Mouse (Mus musculus) adrenal gland, postnatal 10 days (tissue): Measurements from ENCODE around the gene Fam20a. TPM values are rescaled to one million over a fixed set of nuclear protein-coding genes. Genes with fewer than 3 reads are reported as not detected.

Experiments used
- DNase-seq: peaks from one replicate; pipeline ENCODE4 v3.0.0; 2021; ENCODE audit warnings: mixed read lengths
- total RNA-seq, 2 experiments: library from RNA; stranded (reverse); gene quantifications; 2 replicates each; pipeline ENCODE4 v1.2.3; 2021

Fam20a gene
- total RNA-seq, 2 experiments from 2014 or later = 9.8 to 14.5 TPM

- DNase-seq = no peak
Measured at GRCm38 (mm10) chr11:109716981-109717380, 5.1 kb downstream of the Fam20a start.

DNA sequence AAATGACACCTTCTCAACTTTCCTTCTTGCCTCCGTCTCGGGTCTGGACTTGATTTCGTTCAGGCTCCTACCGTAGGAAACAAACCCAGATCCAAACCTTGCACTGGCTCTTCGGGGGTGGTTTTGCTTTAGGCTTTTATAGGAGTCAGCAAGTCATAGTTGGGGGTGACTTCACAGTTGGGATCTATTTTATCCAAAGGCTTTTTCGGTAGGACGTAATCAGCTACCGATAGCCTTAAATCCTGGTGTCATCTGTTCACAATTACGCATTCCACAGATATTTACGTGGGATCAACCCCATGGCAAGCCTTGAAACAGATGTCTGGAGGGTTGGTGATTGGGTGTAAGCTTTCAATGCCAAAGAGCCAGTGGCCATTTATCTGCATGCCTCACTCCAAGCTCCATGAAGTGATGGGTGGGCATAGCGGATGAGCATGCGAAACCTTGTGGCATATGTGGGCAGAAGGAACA is 6.7 kb downstream of the Fam20a start:
- DNase-seq = no peak

DNA sequence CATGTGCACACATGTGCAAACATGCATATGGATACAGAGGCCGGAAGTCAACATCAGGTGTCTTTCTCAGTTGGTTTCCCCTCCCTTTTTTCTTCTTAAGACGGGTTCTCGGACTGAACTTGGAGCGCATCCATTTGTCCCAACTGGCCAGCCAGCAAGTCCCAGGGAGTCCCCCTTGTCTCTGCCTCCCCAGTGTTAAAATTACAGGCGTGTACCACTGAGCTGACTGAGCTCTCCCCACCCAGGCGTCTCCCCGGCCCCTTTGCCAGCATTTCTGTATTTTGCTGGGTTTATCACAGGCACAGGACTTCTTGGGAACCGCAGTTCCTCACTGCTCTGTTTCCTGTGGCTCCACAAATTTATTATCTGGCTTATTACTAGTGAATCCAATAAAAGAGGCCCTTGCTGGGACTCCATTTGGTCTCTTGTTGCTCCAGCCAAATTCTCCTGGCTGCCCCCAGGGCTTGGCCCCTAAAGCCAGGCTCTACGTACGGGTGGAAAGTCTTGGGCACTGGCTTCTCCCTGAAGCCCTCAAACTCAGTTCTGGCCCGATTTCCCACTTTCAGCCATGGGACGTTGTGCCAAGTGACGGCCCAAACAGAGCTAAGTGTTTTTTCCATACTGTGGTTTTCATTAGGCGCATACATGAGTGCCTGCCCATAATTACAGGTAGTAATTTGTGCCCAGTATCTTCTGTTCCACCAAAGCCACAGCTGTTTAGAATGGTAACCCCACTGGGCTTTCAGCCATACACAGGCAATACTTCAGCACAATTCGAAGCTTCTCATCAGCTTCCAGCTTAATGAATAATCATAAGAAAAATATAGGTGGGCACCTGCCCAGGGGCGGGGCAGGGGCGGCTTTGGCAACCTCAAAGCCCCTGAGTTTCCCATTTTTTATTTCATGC is 7.5 kb downstream of the Fam20a start:
- DNase-seq = no peak

DNA sequence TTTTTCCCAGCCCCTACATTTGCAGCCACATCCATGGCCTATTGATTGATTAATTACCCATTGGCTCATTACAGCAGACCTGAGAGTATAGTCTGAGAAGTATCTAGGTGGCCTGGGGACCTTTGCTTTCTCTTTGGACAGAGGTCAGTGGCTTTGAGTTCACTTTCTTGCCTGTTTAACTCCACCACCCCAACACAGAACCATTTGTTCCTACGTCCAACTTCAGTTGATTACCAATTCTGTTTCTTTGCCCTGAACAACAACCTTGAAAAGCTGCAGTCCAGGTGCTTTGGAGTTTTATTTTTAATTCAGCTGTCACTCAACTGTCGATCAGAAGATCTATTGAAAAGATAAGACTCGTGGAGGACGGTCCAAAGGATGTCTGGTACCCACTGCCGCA is 12.6 kb downstream of the Fam20a start:
- no peak for DNase-seq

GRCm38 (mm10) chr11:109708786-109709185 is 13.3 kb downstream of the Fam20a start:
- DNase-seq = no peak

- no peak for DNase-seq
Measured at GRCm38 (mm10) chr11:109707442-109707841, 14.6 kb downstream of the Fam20a start.

- DNase-seq = no peak
Measured at GRCm38 (mm10) chr11:109706586-109706985, 15.5 kb downstream of the Fam20a start.

GRCm38 (mm10) chr11:109706055-109706412 is 16.0 kb downstream of the Fam20a start:
- peak; percentile 57 for DNase-seq

- no peak for DNase-seq
Measured at GRCm38 (mm10) chr11:109705336-109706054, 16.6 kb downstream of the Fam20a start.

DNA sequence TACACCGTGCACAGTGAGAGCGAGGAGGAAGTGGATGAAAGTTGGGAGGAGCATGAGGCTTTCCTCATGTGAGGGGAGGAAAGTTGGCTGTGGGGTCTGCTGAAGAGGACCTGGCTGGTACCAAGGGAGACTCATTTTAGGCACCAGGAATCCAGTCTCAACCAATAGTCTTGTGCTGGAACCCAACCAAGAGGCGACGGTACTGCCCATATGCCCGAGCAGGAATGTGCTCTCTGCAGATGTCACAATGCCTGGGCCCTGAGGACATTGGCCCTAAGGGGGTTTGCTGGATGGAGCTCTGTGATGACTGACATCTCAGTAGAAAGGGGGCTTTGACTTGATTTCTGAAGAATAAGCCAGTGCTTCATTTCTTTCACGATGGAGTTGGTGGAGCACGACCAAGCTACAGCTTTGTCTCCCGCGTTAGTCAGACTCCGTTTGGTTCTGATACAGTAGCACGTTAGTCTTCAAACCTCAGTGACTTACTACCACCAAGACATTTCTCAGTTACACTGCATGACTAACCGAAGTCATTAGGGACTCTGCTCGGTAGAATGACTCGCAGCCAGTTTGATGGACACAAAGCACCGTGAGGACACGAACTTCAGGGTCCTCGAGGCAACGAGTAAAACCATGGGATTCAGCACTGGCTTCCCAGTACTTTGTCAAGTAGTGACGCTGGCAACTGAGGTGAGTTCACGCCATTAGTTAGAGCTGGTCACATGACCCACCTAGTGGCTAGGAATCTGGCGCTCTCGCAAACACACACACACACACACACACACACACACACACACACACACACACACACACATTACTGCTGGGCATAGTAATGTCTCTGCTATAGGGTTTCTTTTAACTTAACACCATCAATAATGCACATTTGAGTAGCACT is 17.5 kb downstream of the Fam20a start:
- no peak for DNase-seq

GRCm38 (mm10) chr11:109703845-109704244 is 18.2 kb downstream of the Fam20a start:
- no peak for DNase-seq

DNA sequence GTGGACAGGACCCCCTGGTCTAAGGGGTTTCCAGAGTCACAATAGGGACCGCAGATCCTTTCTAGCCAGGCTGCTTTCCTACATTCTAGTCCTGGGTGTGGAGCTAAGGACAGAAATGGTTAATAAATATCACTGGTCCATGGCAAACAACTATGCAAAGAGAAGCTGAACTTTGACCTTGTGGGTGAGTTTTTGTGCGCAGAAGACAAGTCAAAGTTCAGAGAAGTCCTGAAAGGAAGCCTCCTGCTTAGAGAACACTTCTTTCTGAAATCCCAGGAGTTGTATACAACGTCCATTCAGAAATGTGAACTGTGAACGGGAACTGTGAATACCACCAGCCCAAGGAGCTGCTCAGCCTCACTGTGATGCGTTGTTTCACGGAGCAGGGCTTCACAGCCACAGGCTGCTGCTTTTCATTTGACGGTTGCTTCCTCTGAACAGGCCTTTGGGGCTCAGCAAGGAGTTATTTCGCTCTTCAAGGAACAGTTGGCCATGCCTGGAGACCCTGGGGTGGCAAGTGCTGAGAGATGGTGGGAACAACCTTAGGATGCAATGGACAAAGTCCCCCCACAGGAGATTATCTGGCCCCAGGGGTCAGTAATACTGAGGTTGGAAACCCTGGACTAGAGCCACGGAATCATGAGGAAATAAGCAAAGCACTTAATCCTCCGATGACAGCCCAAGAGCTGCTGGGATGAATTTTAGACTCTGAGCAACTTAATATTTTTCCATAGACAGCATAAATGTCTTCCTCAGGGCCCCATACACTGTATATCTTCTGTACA is 19.9 kb downstream of the Fam20a start:
- no peak for DNase-seq

GRCm38 (mm10) chr11:109700761-109701160 is 21.3 kb downstream of the Fam20a start:
- DNase-seq = peak; percentile 78

DNA sequence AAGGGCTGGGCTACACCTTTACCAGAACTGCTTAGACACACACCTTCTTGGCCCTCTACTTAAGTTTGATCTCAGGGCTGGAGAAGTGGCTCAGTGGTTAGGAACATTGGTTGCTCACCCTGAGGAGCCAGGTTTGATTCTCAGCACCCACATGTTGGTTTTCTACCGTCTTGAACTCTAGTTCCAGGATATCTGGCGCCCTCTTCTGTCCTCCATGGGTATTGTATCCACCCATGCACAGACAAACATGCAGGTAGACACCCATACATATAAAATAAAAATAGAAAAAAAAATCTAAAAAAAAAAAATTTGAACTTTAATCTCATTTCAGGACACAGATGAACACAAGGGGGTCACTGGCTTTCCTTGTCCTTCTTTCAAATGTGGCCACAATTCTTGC is 22.3 kb downstream of the Fam20a start:
- DNase-seq = no peak

DNA sequence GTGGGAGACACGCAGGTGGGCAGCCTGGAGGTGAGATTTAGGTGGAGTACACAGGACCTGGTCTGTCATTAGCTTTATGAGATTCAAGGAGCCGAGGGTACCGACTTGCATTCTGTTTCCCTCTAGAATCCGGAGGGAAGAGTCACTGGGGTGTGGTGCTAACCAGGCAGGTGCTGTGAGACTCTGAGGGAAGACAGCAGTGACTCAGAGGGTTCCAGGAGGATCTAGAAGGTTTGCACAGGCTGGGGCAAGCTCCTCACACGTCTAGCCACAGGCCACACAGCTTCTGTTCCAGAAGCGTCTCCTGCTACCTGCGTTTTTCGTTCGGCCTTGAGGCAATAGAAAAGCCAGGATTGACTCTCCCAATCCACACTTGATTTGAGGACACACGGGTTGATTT is 23.3 kb downstream of the Fam20a start:
- DNase-seq = no peak

GRCm38 (mm10) chr11:109697089-109697643 is 24.9 kb downstream of the Fam20a start:
- DNase-seq = no peak

DNA sequence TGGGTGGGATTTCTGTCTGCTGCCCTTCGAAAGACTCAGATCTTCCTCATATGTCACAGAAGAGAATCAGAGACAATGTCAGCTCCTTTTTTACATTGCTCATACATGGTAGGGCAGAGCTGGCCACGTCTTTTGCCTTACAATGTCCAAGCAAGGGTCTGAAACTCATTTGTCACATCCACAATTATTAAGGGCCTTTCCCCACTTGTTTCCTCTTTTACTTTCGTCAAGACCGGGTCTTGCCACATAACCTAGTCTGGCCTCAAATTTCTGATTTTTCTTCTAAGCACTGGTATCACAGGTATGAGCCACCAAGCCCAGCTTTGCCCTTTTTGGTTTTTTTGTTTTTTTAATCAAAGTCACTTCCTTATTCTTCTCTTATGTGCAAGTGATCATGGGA is 25.6 kb downstream of the Fam20a start:
- no peak for DNase-seq

DNA sequence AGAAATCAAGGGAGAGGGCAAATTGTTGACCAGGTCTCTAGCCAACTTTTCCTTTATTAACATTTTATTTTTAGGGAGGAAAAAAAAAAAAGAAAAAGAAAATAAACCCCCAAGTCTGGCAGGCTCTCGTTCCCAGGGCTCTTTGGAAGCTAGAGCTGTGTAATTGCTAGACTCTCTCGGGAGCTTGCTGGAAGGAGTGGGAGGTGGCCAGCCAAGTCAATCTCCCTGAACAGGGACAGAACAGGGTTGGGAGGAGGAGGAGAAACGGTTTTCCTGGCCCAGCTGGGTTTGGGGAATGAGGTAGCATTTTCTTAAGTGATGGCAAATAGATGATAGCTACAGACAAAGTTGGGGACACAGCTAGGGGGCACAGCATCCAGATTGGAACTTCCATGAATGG is 29.3 kb downstream of the Fam20a start:
- peak; percentile 56 for DNase-seq

DNA sequence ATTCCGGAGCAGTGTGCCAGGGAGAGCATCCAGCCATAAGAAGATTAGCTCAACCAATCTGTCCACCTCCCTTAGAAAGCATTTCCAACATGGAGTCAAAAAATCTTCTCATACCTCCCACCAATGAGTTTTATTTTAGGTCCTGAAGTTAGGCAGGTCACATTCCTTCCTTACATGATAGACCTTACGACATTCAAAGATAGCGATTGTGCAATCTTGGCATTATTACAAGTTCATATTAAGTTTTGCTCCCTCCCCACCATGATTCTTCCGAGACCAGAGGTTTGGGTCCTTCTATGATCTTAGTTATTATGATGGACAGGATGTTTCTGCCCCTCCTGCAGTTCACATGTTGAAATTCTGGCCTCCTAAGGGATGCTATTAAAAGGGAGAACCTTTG is 32.5 kb downstream of the Fam20a start:
- no peak for DNase-seq

GRCm38 (mm10) chr11:109682221-109682620 is 39.9 kb downstream of the Fam20a start:
- DNase-seq = no peak

- DNase-seq = no peak
Measured at GRCm38 (mm10) chr11:109681556-109681955, 40.5 kb downstream of the Fam20a start.
